Mouse (Mus musculus) E14TG2a.4 (cell line): Measurements from ENCODE around the gene Dpp9.

Source experiments
- CTCF ChIP-seq: conservative IDR thresholded peaks from 2 replicates; pipeline ENCODE4 v1.5.1; 2014; ENCODE audit warnings: low read length
- NANOG ChIP-seq: IDR thresholded peaks from 2 replicates; pipeline ENCODE4 v1.6.1; 2014; ENCODE audit warnings: borderline replicate concordance, low read length, mixed read lengths
- POU5F1 ChIP-seq: IDR thresholded peaks from 2 replicates; pipeline ENCODE4 v1.6.1; 2014; ENCODE audit warnings: low read length, borderline replicate concordance

DNA sequence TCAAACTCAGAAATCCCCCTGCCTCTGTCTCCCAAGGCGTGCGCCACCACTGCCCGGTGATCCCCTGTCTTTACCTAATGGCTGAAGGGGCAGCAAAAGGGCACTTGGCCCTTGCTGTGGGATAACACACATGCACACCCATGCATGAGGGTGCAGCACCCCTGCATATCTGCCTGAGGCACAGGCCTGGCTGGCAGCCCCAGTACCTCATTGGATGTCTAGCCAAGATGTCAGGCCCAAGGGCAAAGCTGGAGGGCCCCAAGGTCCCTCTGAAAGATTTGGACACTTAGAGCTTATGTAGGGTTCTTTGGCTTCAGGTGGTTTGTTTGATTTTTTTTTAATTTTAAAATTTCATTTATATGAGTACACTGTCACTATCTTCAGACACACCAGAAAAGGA, 43.3 kb downstream of the Dpp9 start:
- TF ChIP-seq CTCF (no peak), POU5F1 (no peak), NANOG (no peak)
